Mouse (Mus musculus) heart, adult 2 months (tissue): ENCODE measurements around the gene Pacsin3.

Experiments
- CTCF ChIP-seq: fragments of 200-600 bp; IDR thresholded peaks from 2 replicates; pipeline ENCODE4 v1.8.1; 2022; ENCODE audit warnings: antibody characterized with exemption, mild to moderate bottlenecking, moderate library complexity
- EP300 ChIP-seq: fragments of 200-500 bp; IDR thresholded peaks from 2 replicates; pipeline ENCODE4 v1.6.1; 2011; ENCODE audit warnings: low read depth, low read length, control low read depth; ENCODE audit not compliant: insufficient read depth

DNA sequence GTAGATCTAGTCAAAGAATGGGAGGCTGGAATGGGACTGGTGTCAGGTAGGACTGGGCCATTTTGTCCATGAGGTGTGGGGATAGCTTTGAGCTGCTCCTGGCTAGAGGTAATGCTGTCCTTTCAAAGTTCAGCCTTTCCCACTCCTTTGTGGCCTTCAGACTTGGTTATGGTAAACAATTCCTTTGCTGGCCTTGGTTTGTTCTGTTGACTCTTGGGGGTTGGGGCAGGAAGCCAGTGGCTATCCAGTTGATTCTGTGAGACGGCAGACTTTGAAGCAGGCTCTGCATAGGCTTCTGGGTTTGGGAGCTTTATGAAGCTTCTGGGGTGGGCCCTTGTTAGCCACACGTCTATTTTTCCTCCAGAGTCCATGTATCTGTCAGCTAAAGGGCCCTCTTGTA is 13.0 kb downstream of the Pacsin3 start:
- TF ChIP-seq EP300, result no peak
- TF ChIP-seq CTCF, result no peak
